Mouse (Mus musculus) heart, adult 2 months (tissue): ENCODE measurements around the gene Cstad.

Experiments used
- CTCF ChIP-seq: fragments of 200-600 bp; IDR thresholded peaks from 2 replicates; pipeline ENCODE4 v1.8.1; 2022; ENCODE audit warnings: antibody characterized with exemption, mild to moderate bottlenecking, moderate library complexity
- POLR2A ChIP-seq: fragments of 200-500 bp; IDR thresholded peaks from 2 replicates; pipeline ENCODE4 v1.6.1; 2011; ENCODE audit warnings: mild to moderate bottlenecking, low read depth, low read length, control low read depth; ENCODE audit not compliant: insufficient read depth

- TF ChIP-seq POLR2A (no peak), CTCF (no peak)
Observed at GRCm38 (mm10) chr2:30643422-30643821, 48.6 kb downstream of the Cstad start.
